Mouse (Mus musculus): Measurements from ENCODE around the gene Phlda1.

GRCm38 (mm10) chr10:111514282-111514885 lies 8.3 kb downstream of the Phlda1 start:
- TF ChIP-seq POLR2A (IDR thresholded peaks at IDR 0.05; ENCODE audit: insufficient read length, low read depth), result no peak
- no peak for TF ChIP-seq REST (IDR thresholded peaks at IDR 0.05; ENCODE audit: insufficient read depth, insufficient read length)
- no peak for TF ChIP-seq TCF12 (IDR thresholded peaks at IDR 0.05; ENCODE audit: insufficient read depth, poor library complexity, severe bottlenecking)
- no peak for TF ChIP-seq MYOD1 (IDR thresholded peaks at IDR 0.05; ENCODE audit: control insufficient read depth in 1 of 3, insufficient read length in 2 of 3, low read depth in 2 of 3)
- no peak for TF ChIP-seq CEBPB (IDR thresholded peaks at IDR 0.05; ENCODE audit: insufficient read depth, poor library complexity, severe bottlenecking)
- no peak for TF ChIP-seq MYOG (IDR thresholded peaks at IDR 0.05; ENCODE audit: control insufficient read depth in 1 of 3, insufficient read depth in 1 of 3, insufficient read length in 2 of 3, low read depth in 2 of 3)
- no peak for TF ChIP-seq E2F4 (IDR thresholded peaks at IDR 0.05; ENCODE audit: insufficient read depth)
- no peak for TF ChIP-seq TCF3 (IDR thresholded peaks at IDR 0.05; ENCODE audit: insufficient read length, low read depth)
- no peak for TF ChIP-seq MAX (IDR thresholded peaks at IDR 0.05; ENCODE audit: low read depth)
- no peak for TF ChIP-seq POLR2AphosphoS2 (IDR thresholded peaks at IDR 0.05; ENCODE audit: insufficient read length, low read depth)

Measured in myocyte (in vitro differentiated cells).